Mouse (Mus musculus) limb, embryonic 15.5 days (tissue): ENCODE measurements around the gene Foxi3. TPM values are rescaled to one million over a fixed set of nuclear protein-coding genes. Genes with fewer than 3 reads are reported as not detected.
A peak's percentile ranks its signal among the peaks of the same experiment; 100 is the strongest.

Source experiments
- ATAC-seq: fragments of 200-750 bp; cut with Nextera tagmentation; 2 replicates; pipeline ENCODE4 v1.8.0; 2017; ENCODE audit warnings: low read depth, moderate TSS enrichment; ENCODE audit not compliant: insufficient number of reproducible peaks, low FRiP score, low TSS enrichment
- H3K27ac ChIP-seq: fragments of 300-500 bp; sonication (generic); 2 replicates; pipeline ENCODE4 v1.5.1; 2015; ENCODE audit warnings: moderate library complexity, mild to moderate bottlenecking, inconsistent platforms
- H3K27me3 ChIP-seq: fragments of 300-500 bp; sonication (generic); 2 replicates; pipeline ENCODE4 v1.6.1; 2015; ENCODE audit warnings: inconsistent platforms
- H3K36me3 ChIP-seq: fragments of 300-500 bp; sonication (generic); 2 replicates; pipeline ENCODE4 v1.6.1; 2015; ENCODE audit warnings: inconsistent platforms
- H3K4me1 ChIP-seq: fragments of 300-500 bp; sonication (generic); 2 replicates; pipeline ENCODE4 v1.6.1; 2015; ENCODE audit warnings: inconsistent platforms
- H3K4me2 ChIP-seq: fragments of 300-500 bp; sonication (generic); 2 replicates; pipeline ENCODE4 v1.6.1; 2015; ENCODE audit warnings: mild to moderate bottlenecking, inconsistent platforms
- H3K4me3 ChIP-seq: fragments of 300-500 bp; sonication (generic); 2 replicates; pipeline ENCODE4 v1.5.1; 2015; ENCODE audit warnings: mild to moderate bottlenecking, inconsistent platforms
- H3K9ac ChIP-seq: fragments of 300-500 bp; sonication (generic); 2 replicates; pipeline ENCODE4 v1.6.1; 2015; ENCODE audit warnings: inconsistent platforms
- H3K9me3 ChIP-seq: fragments of 300-500 bp; sonication (generic); 2 replicates; pipeline ENCODE4 v1.6.1; 2016; ENCODE audit warnings: inconsistent platforms
- WGBS: fragments of 180-500 bp; shearing (Covaris S2); methylation state at CpG from one replicate; pipeline ENCODE4 v1.1.7; 2015; 5-methylcytosine and 5-hydroxymethylcytosine counted together
- polyA plus RNA-seq: library from polyadenylated mRNA; unstranded; fragments of >200 nt; fragmentation: Nextera tagmentation; extraction: Ambion mirVana; gene quantifications from 2 replicates; pipeline ENCODE4 v1.2.1, GENCODE M21; 2015

Gene Foxi3
- polyA plus RNA-seq, 1 experiment from 2014 or later = 0.76 TPM

GRCm38 (mm10) chr6:71002656-71003055, 46.3 kb downstream of the Foxi3 start:
- Histone ChIP-seq H3K4me1 (no peaks in the 10 kb centered on the region), H3K27ac (no peak overlapping the region), H3K4me2 (no peak overlapping the region), H3K36me3 (no peaks in the 10 kb centered on the region), H3K27me3 (no peaks in the 10 kb centered on the region), H3K9me3 (no peaks in the 10 kb centered on the region), H3K4me3 (no peak overlapping the region), H3K9ac (no peak overlapping the region)
- WGBS = 97% methylated on average over 2 of the region's 2 CpGs
- ATAC-seq = 0 out of 2 replicates have a peak, but pooled peaks have one; percentile 48

DNA sequence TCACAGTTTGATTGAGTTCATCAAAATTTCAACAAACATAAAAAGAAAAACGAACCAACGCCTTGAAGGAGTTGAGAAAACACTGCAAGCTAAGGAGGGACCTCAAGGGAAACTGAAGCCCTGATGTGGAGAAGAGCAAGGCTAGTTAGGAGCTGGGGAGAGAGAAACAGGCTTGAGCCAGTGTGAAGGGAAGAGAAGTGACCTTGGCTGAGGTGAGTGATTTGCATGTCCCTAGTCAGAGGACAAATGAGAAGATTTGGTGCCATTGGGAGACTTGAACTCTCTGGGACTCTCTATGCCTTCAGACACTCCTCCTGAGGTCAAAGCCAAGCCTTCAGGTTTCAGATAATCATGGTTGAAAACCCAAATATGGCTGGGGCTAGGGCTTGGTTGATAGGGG, 47.8 kb downstream of the Foxi3 start:
- H3K36me3 ChIP-seq = no peaks in the 10 kb centered on the region
- no peak overlapping the region for H3K4me2 ChIP-seq
- no peak overlapping the region for H3K9ac ChIP-seq
- no peaks in the 10 kb centered on the region for H3K9me3 ChIP-seq
- 84% methylated on average over 2 of the region's 2 CpGs for WGBS
- no peak overlapping the region for H3K27ac ChIP-seq
- H3K27me3 ChIP-seq = no peaks in the 10 kb centered on the region
- H3K4me1 ChIP-seq = no peaks in the 10 kb centered on the region
- H3K4me3 ChIP-seq = no peak overlapping the region
- ATAC-seq = no peak

Other genes with a start within 250 kb of the Foxi3 start
- gene Rpia, start 164.3 kb upstream of the Foxi3 start, polyA plus RNA-seq = 1.6 and 2.4 TPM in 2 replicates
- 13.1 and 16.9 TPM in 2 replicates for gene Eif2ak3, start 112.0 kb upstream of the Foxi3 start, polyA plus RNA-seq
- not detected in 2 replicates for gene Tex37, start 37.6 kb upstream of the Foxi3 start, polyA plus RNA-seq
- gene Thnsl2, start 187.9 kb downstream of the Foxi3 start, polyA plus RNA-seq = 8.3 and 9.9 TPM in 2 replicates
- gene Fabp1, start 243.3 kb downstream of the Foxi3 start, polyA plus RNA-seq = 0.88 and 1.4 TPM in 2 replicates